Mouse (Mus musculus): ENCODE results near the gene Nrxn3.

The Nrxn3 gene

GRCm38 (mm10) chr12:89049279-89049678 lies 326.6 kb downstream of the Nrxn3 start:
- no peak for DNase-seq (ENCODE audit: low spot score)

- no peak for DNase-seq (ENCODE audit: low spot score)
Measured at GRCm38 (mm10) chr12:89049686-89050085, 327.0 kb downstream of the Nrxn3 start.

DNA sequence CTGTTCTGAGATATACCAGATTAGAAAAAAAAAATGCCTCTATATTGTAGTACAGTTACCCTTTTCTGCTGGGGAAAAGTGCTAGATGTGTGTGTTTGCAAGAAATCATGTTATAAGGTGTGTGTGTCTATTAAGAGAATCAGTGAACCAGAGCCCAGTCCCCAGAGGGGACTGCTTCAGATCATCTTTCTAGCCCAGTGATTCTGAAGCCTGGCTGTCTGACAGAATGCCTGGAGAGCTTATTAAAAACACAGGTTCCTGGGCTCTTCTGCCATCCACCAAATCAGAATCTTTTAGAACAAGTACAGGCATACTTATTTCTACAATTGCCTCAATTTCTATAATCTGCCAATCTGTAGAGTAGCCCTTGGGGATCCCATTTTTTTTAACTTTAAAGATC lies 349.8 kb downstream of the Nrxn3 start:
- no peak for DNase-seq (ENCODE audit: low spot score)

DNA sequence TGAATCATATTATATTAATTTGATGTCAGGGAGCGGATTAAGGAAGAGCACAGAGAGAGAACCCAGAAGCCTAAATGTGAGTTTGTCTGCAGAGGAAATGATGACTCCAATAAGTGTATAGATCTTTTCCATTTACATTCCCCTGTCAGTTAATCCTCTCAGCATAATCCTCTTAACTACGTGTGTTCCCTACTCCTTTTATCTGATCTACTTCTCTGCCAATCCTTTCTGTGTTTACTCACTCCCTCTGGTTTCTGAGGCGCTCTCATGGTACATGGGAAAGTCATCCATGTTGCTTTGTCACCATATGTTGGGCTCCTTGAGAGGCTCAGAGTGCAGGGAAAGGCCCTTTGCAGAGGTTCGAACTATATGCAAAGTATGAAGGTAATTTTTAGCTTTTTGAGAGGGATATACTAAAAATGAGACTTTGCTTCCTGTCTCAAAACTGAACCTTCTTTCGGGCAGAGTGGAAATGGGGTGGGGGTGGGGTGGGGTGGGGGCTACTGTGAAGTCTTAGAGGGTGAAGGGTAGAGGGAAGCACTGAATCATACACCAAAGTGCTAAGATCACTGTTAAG lies 350.6 kb downstream of the Nrxn3 start:
- DNase-seq (ENCODE audit: low spot score), result no peak

- no peak for DNase-seq (ENCODE audit: low spot score)
Measured at GRCm38 (mm10) chr12:89074551-89075295, 352.0 kb downstream of the Nrxn3 start.

GRCm38 (mm10) chr12:89093806-89094479 lies 371.3 kb downstream of the Nrxn3 start:
- DNase-seq (ENCODE audit: low spot score), result no peak

DNA sequence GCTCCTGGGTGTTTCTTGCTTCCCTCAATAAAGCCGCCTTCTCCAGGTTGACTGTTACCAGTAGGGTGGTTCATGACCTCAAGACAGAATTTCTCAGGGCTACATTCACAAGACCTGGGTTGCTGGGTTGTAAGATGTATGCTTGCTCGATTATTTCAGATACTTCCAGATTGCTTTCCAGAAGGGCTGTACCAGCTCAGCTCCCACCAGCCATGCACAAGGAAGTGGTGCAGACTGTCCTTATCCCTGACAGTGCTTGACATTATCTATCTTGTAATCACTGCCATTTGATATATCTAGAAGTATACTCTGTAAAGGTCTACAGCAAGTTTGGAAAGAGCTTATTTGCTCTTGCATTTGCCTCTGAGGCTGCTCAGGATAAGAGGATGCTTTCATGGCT lies 374.9 kb downstream of the Nrxn3 start:
- no peak for DNase-seq (ENCODE audit: low spot score)

DNA sequence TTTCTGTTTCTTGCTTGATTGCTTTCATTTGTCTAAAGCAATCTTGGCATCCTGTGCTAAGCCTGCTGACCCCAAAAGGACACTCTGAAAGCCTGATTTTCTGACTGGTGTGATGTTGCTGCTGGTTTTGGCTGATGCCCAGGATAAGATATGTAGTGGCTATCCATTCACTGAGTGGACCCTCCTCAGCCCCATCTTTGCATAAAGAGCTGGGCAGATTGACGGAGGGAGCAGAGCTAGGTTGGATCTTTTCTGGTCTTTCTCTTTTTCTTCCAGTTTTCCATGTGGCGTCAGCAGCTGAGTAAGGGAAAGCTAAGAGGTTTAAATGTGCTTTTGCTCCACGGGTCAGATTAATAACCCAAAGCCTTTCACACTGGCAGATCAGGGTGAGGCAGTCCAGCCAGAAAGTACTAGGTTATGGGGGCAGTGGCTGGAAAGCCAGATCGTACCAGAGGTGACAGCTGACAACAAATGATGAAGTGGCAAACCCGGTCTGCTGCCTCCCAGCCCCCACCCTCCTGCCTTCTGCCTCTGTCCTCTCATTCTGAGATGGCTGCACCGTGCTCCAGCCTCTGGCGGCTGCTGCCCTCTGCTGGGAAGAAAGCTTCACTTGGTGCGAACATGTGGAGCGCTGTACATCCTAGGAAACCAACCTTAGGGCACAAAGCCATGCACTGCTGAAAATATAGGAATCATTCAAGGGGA lies 383.5 kb downstream of the Nrxn3 start:
- peak; percentile 1 for DNase-seq (ENCODE audit: low spot score)

- no peak for DNase-seq (ENCODE audit: low spot score)
Measured at GRCm38 (mm10) chr12:89106881-89107584, 384.4 kb downstream of the Nrxn3 start.

GRCm38 (mm10) chr12:89109779-89110335 lies 387.2 kb downstream of the Nrxn3 start:
- no peak for DNase-seq (ENCODE audit: low spot score)

GRCm38 (mm10) chr12:89128602-89129001 lies 405.9 kb downstream of the Nrxn3 start:
- DNase-seq (ENCODE audit: low spot score), result no peak

DNA sequence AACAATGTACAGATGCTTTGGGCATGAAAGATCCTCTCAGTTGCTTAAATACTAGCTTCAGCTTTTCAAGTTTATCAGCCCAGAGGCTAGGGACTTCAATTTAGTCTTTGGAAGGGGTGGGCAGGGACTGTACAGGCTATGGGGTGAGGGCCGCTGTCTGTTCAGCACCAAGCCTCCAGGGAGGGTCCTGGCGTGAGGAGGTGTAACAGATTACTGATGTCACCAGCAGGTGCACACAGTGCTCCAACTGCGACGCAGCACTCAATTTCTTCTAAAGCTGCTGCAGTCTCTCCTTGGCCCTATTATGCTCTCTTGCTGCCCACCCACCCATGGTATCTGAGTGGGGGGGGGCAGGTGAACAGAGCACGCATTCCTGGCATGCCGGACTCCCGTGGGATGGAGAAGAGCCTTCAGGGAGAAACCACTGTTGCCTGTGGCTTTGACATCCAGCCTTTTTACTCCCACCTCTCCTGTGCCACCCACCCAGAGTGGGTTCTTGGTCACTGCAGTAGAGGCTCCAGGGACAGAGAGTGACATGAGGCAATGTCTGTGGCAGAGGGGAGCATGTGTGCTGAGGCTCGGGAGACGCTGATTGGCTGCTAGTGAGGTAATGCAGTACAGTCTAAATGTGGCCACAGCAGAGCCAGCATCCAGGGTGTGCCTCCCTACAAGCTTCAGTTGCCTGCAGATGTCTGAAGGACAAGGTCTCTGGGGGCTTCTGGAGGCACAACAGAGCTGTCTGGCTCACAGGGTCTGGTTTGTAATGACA lies 406.6 kb downstream of the Nrxn3 start:
- no peak for DNase-seq (ENCODE audit: low spot score)

- DNase-seq (ENCODE audit: low spot score), result peak; percentile 25
Measured at GRCm38 (mm10) chr12:89134333-89134732, 411.7 kb downstream of the Nrxn3 start.

DNA sequence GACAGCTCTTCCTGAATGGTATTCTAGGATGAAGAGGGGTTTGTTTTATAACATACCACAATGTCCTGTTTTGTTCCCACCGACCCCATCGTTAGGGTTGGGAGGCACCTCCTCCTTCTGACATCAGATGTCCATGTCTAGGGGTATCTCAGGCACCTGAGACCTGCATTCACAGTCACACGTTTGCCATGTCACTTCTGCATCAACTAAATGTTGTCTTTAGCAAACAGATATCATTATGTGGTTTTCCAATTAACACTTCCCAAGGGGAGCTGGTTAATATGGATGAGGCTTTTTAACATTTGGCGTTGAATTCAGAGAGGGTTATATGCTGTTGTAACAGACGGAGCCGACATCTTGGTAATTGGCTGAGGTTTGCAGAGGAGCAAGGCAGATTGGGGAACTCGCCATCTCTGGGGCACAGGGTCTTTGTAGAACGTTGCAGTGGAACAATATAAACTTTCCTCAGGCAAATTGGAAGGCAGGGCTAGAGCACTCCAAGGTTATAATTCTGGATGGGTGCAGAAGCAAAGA lies 412.2 kb downstream of the Nrxn3 start:
- no peak for DNase-seq (ENCODE audit: low spot score)

DNA sequence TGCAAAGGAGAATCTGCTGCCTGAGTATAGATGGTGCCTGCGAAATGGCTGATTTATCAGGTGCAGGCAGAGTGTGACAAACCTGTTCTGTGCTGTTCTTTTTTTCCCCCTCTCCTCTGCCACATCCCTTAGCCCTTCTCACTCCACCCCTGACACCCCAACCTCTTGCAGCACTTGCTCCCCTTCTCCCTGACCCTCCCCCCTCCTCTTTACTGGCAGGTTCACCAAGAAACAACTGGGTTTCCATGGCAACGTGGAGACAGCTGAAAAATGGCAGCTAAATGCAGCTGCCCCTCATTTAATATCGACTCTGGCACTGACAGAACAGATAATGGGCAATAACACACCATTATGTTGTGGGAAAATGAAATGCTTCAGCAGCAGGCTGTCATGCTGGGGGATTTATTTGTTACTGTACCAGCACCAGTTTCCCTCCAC lies 426.3 kb downstream of the Nrxn3 start:
- no peak for DNase-seq (ENCODE audit: low spot score)

- no peak for DNase-seq (ENCODE audit: low spot score)
Measured at GRCm38 (mm10) chr12:89149455-89149854, 426.8 kb downstream of the Nrxn3 start.

DNA sequence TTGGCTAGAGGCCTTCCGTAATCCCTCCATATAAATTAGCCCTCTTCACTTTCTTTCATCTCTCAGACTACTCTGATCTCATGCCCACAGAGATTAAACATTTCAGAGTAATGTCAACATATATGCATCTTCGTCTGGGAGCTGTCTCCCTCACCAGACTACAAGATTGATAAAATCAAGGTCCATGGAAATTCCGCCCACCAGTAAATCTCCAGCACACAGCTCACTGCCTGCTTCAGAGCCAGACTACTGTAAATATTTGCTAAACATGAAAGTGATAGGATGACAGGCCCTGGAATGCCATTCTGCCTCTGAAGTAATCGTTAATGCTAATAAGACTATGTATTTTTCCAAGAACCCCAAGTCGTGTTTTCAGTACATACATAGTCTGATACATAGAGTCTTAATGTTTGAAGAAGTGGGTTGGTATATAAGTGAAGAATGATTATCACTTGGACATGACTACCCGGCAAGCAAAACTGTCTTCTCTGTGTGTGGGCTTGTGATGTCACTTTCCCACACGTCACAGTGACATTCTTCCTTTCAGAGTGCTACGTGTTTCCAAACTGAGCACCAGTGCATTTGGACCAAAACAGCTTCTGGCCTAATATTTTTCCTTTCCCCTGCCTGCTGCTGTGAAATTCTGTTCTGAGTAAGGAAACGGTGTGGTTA lies 433.5 kb downstream of the Nrxn3 start:
- DNase-seq (ENCODE audit: low spot score), result no peak

- DNase-seq (ENCODE audit: low spot score), result no peak
Measured at GRCm38 (mm10) chr12:89159353-89159752, 436.7 kb downstream of the Nrxn3 start.

- DNase-seq (ENCODE audit: low spot score), result no peak
Measured at GRCm38 (mm10) chr12:89174306-89175159, 451.9 kb downstream of the Nrxn3 start.
